Mouse (Mus musculus): ENCODE measurements around the gene Ptpn12. TPM values are rescaled to one million over a fixed set of nuclear protein-coding genes. Genes with fewer than 3 reads are reported as not detected.

Gene Ptpn12
- polyA plus RNA-seq, 1 experiment from 2014 or later = 29.1 TPM

GRCm38 (mm10) chr5:20967942-20968341 is 87.8 kb downstream of the Ptpn12 start:
- WGBS = 58% methylated on average over 4 of the region's 4 CpGs
- Histone ChIP-seq H3K4me2 (replicated peaks) (no peak overlapping the region), H3K4me3 (replicated peaks) (no peak overlapping the region), H3K36me3 (no peaks in the 10 kb centered on the region), H3K9ac (replicated peaks) (no peak overlapping the region), H3K4me1 (replicated peaks) (no peaks in the 10 kb centered on the region), H3K9me3 (no peaks in the 10 kb centered on the region), H3K27me3 (no peaks in the 10 kb centered on the region), H3K27ac (no peak overlapping the region)
- no peak for ATAC-seq

GRCm38 (mm10) chr5:20964446-20964845 is 91.3 kb downstream of the Ptpn12 start:
- Histone ChIP-seq H3K4me1 (replicated peaks) (no peaks in the 10 kb centered on the region), H3K36me3 (no peaks in the 10 kb centered on the region), H3K27ac (no peak overlapping the region), H3K9ac (replicated peaks) (no peak overlapping the region), H3K4me3 (replicated peaks) (no peak overlapping the region), H3K9me3 (no peaks in the 10 kb centered on the region), H3K4me2 (replicated peaks) (no peak overlapping the region), H3K27me3 (no peaks in the 10 kb centered on the region)
- WGBS = 70% methylated on average over 6 of the region's 6 CpGs
- no peak for ATAC-seq

- ATAC-seq = no peak
- H3K4me2 ChIP-seq (replicated peaks) = no peak overlapping the region
- H3K27me3 ChIP-seq = no peaks in the 10 kb centered on the region
- no peaks in the 10 kb centered on the region for H3K9me3 ChIP-seq
- H3K4me1 ChIP-seq (replicated peaks) = no peaks in the 10 kb centered on the region
- no peak overlapping the region for H3K4me3 ChIP-seq (replicated peaks)
- 88% methylated on average over 9 of the region's 9 CpGs for WGBS
- H3K36me3 ChIP-seq = no peaks in the 10 kb centered on the region
- no peak overlapping the region for H3K9ac ChIP-seq (replicated peaks)
- no peak overlapping the region for H3K27ac ChIP-seq
Observed at GRCm38 (mm10) chr5:20963295-20963694, 92.4 kb downstream of the Ptpn12 start.

- peaks cover 5% of the 10 kb centered on the region; the same call in 1 of the 2 replicates for H3K9me3 ChIP-seq
- H3K27me3 ChIP-seq = no peaks in the 10 kb centered on the region
- H3K4me3 ChIP-seq (replicated peaks) = no peak overlapping the region
- H3K4me1 ChIP-seq (replicated peaks) = no peaks in the 10 kb centered on the region
- 0 out of 2 replicates have a peak, but pooled peaks cover 2% of the 10 kb centered on the region for H3K36me3 ChIP-seq
- WGBS = 97% methylated on average over 2 of the region's 2 CpGs
- no peak for ATAC-seq
- no peak overlapping the region for H3K9ac ChIP-seq (replicated peaks)
- no peak overlapping the region for H3K4me2 ChIP-seq (replicated peaks)
- H3K27ac ChIP-seq = no peak overlapping the region
Observed at GRCm38 (mm10) chr5:20960927-20961326, 94.8 kb downstream of the Ptpn12 start.

- Histone ChIP-seq H3K27ac (no peak within 1 kb of the TSS), H3K9ac (replicated peaks) (no peak within 1 kb of the TSS), H3K4me3 (replicated peaks) (no peak within 1 kb of the TSS), H3K4me2 (replicated peaks) (no peak within 1 kb of the TSS), H3K27me3 (no peaks in the 10 kb centered on the region), H3K36me3 (0 out of 2 replicates have a peak, but pooled peaks cover 2% of the 10 kb centered on the region), H3K9me3 (peaks cover 5% of the 10 kb centered on the region; the same call in 1 of the 2 replicates), H3K4me1 (replicated peaks) (peaks cover 5% of the 10 kb centered on the region; the same call in 1 of the 2 replicates)
- over 99% methylated on average over 3 of the region's 3 CpGs for WGBS
- ATAC-seq = no peak
Observed at GRCm38 (mm10) chr5:20956298-20956697, 99.4 kb downstream of the Ptpn12 start, which contains the start of gene Rsbn1l. Gene Rsbn1l, minus strand, starts transcription at chr5:20956398.

- Histone ChIP-seq H3K4me1 (replicated peaks) (peaks cover 6% of the 10 kb centered on the region), H3K4me2 (replicated peaks) (no peak overlapping the region), H3K9ac (replicated peaks) (no peak overlapping the region), H3K4me3 (replicated peaks) (no peak overlapping the region), H3K27ac (no peak overlapping the region), H3K9me3 (peaks cover 5% of the 10 kb centered on the region; the same call in 1 of the 2 replicates), H3K36me3 (0 out of 2 replicates have a peak, but pooled peaks cover 2% of the 10 kb centered on the region), H3K27me3 (no peaks in the 10 kb centered on the region)
- WGBS = 84% methylated on average over 13 of the region's 13 CpGs
- no peak for ATAC-seq
Observed at GRCm38 (mm10) chr5:20955114-20955835, 100.4 kb downstream of the Ptpn12 start.

GRCm38 (mm10) chr5:20952337-20952925 is 103.3 kb downstream of the Ptpn12 start:
- H3K4me3 ChIP-seq (replicated peaks) = peak overlapping the region; percentile 90
- ATAC-seq = no peak
- H3K27me3 ChIP-seq = no peaks in the 10 kb centered on the region
- H3K4me1 ChIP-seq (replicated peaks) = peaks cover 19% of the 10 kb centered on the region
- H3K4me2 ChIP-seq (replicated peaks) = peak overlapping the region; percentile 67
- H3K27ac ChIP-seq = no peak overlapping the region
- whole genome bisulfite sequencing = 25% methylated on average over 9 of the region's 9 CpGs
- H3K9me3 ChIP-seq = 0 out of 2 replicates have a peak, but pooled peaks cover 1% of the 10 kb centered on the region
- peak overlapping the region; percentile 95; the same call in 1 of the 2 replicates for H3K9ac ChIP-seq (replicated peaks)
- H3K36me3 ChIP-seq = no peaks in the 10 kb centered on the region

- WGBS = under 1% methylated on average over 51 of the region's 51 CpGs
- H3K4me3 ChIP-seq (replicated peaks) = peak overlapping the region; percentile 90
- H3K4me2 ChIP-seq (replicated peaks) = peak overlapping the region; percentile 67
- no peaks in the 10 kb centered on the region for H3K27me3 ChIP-seq
- H3K9ac ChIP-seq (replicated peaks) = peak overlapping the region; percentile 95
- H3K4me1 ChIP-seq (replicated peaks) = peaks cover 19% of the 10 kb centered on the region
- H3K36me3 ChIP-seq = no peaks in the 10 kb centered on the region
- H3K9me3 ChIP-seq = no peaks in the 10 kb centered on the region
- peak; percentile 99 for ATAC-seq
- peak overlapping the region; percentile 99 for H3K27ac ChIP-seq
Observed at GRCm38 (mm10) chr5:20951666-20952281, 103.9 kb downstream of the Ptpn12 start.

- Histone ChIP-seq H3K9ac (replicated peaks) (peak overlapping the region; percentile 95), H3K4me2 (replicated peaks) (peak overlapping the region; percentile 67), H3K27ac (peak overlapping the region; percentile 99), H3K9me3 (no peaks in the 10 kb centered on the region), H3K4me3 (replicated peaks) (peak overlapping the region; percentile 90), H3K27me3 (no peaks in the 10 kb centered on the region), H3K4me1 (replicated peaks) (peaks cover 19% of the 10 kb centered on the region), H3K36me3 (no peaks in the 10 kb centered on the region)
- peak; percentile 85 for ATAC-seq
- under 1% methylated on average over 88 of the region's 88 CpGs for WGBS
Observed at GRCm38 (mm10) chr5:20950855-20951650, 104.7 kb downstream of the Ptpn12 start.

GRCm38 (mm10) chr5:20950516-20950854 is 105.2 kb downstream of the Ptpn12 start:
- no peaks in the 10 kb centered on the region for H3K27me3 ChIP-seq

GRCm38 (mm10) chr5:20950093-20950492 is 105.6 kb downstream of the Ptpn12 start:
- 10% methylated on average over 5 of the region's 5 CpGs for WGBS
- no peaks in the 10 kb centered on the region for H3K36me3 ChIP-seq
- H3K4me3 ChIP-seq (replicated peaks) = peak overlapping the region; percentile 90
- peaks cover 25% of the 10 kb centered on the region for H3K4me1 ChIP-seq (replicated peaks)
- H3K27ac ChIP-seq = no peak overlapping the region
- no peak for ATAC-seq
- no peaks in the 10 kb centered on the region for H3K9me3 ChIP-seq
- peak overlapping the region; percentile 67 for H3K4me2 ChIP-seq (replicated peaks)
- H3K9ac ChIP-seq (replicated peaks) = peak overlapping the region; percentile 95
- no peaks in the 10 kb centered on the region for H3K27me3 ChIP-seq

More at GRCm38 (mm10) chr5:20950516-20950854, 105.2 kb downstream of the Ptpn12 start:
- Histone ChIP-seq H3K4me1 (replicated peaks) (peaks cover 21% of the 10 kb centered on the region), H3K9me3 (no peaks in the 10 kb centered on the region), H3K9ac (replicated peaks) (peak overlapping the region; percentile 95), H3K27ac (peak overlapping the region; percentile 99), H3K4me2 (replicated peaks) (peak overlapping the region; percentile 67), H3K36me3 (no peaks in the 10 kb centered on the region), H3K4me3 (replicated peaks) (peak overlapping the region; percentile 90)
- no peak; the same call in 1 of the 2 replicates for ATAC-seq
- under 1% methylated on average over 9 of the region's 9 CpGs for WGBS
